Mouse (Mus musculus) heart, postnatal 4 days (tissue): ENCODE measurements around the gene Plbd1. TPM values are rescaled to one million over a fixed set of nuclear protein-coding genes. Genes with fewer than 3 reads are reported as not detected.
A peak's percentile ranks its signal among the peaks of the same experiment; 100 is the strongest.

Experiments used
- DNase-seq: peaks from one replicate; pipeline ENCODE4 v3.0.0; 2021
- total RNA-seq, 2 experiments: library from RNA; stranded (reverse); gene quantifications; 2 replicates each; pipeline ENCODE4 v1.2.3; 2021

The Plbd1 gene
- 10 to 100 TPM; 20.7 to 23.6 TPM for total RNA-seq

GRCm38 (mm10) chr6:136661706-136662016 is at the start of gene Plbd1:
Gene Plbd1 (minus strand): TSS chr6:136661928.
- DNase-seq = peak; percentile 73

GRCm38 (mm10) chr6:136710408-136710807 is 48.7 kb upstream of the Plbd1 start:
- no peak for DNase-seq

GRCm38 (mm10) chr6:136708597-136708996 is 46.9 kb upstream of the Plbd1 start:
- DNase-seq = no peak

GRCm38 (mm10) chr6:136701878-136702277 is 40.1 kb upstream of the Plbd1 start:
- DNase-seq = no peak

- DNase-seq = no peak
Observed at GRCm38 (mm10) chr6:136701185-136701584, 39.5 kb upstream of the Plbd1 start.

- DNase-seq = no peak
Observed at GRCm38 (mm10) chr6:136691314-136691713, 29.6 kb upstream of the Plbd1 start.

- no peak for DNase-seq
Observed at GRCm38 (mm10) chr6:136690527-136690926, 28.8 kb upstream of the Plbd1 start.

GRCm38 (mm10) chr6:136689790-136690413 is 28.2 kb upstream of the Plbd1 start:
- no peak for DNase-seq

- DNase-seq = no peak
Observed at GRCm38 (mm10) chr6:136685433-136685832, 23.7 kb upstream of the Plbd1 start.

GRCm38 (mm10) chr6:136683410-136684334 is 21.9 kb upstream of the Plbd1 start:
- no peak for DNase-seq

- peak; percentile 17 for DNase-seq
Observed at GRCm38 (mm10) chr6:136679381-136679780, 17.7 kb upstream of the Plbd1 start.

GRCm38 (mm10) chr6:136674935-136675334 is 13.2 kb upstream of the Plbd1 start:
- DNase-seq = no peak

- DNase-seq = peak; percentile 79
Observed at GRCm38 (mm10) chr6:136672467-136672866, 10.7 kb upstream of the Plbd1 start.

GRCm38 (mm10) chr6:136669274-136669673 is 7.5 kb upstream of the Plbd1 start:
- no peak for DNase-seq

- no peak for DNase-seq
Observed at GRCm38 (mm10) chr6:136668266-136668986, 6.7 kb upstream of the Plbd1 start.

- DNase-seq = peak; percentile 8
Observed at GRCm38 (mm10) chr6:136662063-136662462, 335 bp upstream of the Plbd1 start.

- no peak for DNase-seq
Observed at GRCm38 (mm10) chr6:136660831-136661705, 660 bp downstream of the Plbd1 start.

GRCm38 (mm10) chr6:136659226-136659625 is 2.5 kb downstream of the Plbd1 start:
- no peak for DNase-seq

- no peak for DNase-seq
Observed at GRCm38 (mm10) chr6:136658303-136658702, 3.4 kb downstream of the Plbd1 start.

- no peak for DNase-seq
Observed at GRCm38 (mm10) chr6:136655786-136656185, 5.9 kb downstream of the Plbd1 start.

GRCm38 (mm10) chr6:136654470-136654869 is 7.3 kb downstream of the Plbd1 start:
- DNase-seq = no peak

- DNase-seq = no peak
Observed at GRCm38 (mm10) chr6:136653331-136653730, 8.4 kb downstream of the Plbd1 start.
